Mouse (Mus musculus): ENCODE measurements around the gene Lrch4.

DNA sequence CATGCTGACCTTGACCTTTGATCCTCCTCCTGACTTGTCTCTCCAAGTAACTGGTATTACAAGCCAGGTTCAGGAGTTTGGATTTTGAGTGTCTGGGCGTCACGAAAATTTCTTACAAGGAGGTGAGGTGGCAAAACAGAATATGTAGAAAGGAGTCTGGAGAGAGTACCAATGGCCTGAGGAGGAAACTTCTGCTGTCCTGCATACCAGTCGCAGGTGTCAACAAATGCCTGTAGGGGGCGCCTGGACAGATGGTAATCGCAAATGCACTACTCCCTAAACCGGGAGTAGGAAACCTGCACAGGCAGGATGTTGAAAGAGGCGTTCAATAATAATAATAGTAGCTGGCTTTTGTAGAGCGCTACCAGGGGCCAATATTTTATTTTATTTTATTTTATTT, 43.9 kb upstream of the Lrch4 start:
- TF ChIP-seq CTCF (IDR thresholded peaks at IDR 0.05) (peak; percentile 76), EP300 (IDR thresholded peaks at IDR 0.05) (no peak)
